In genomic region chr9:114978281-114979111, GRCm38 (mm10) we compare ENCODE assay signal across 8 mouse cellular contexts. TPM values are rescaled to one million over a fixed set of nuclear protein-coding genes. Genes with fewer than 3 reads are reported as not detected.
DNase-seq lines count a peak whose midpoint lies in the region; ATAC-seq and TF ChIP-seq lines count a peak whose summit lies in the region.

TSS of gene Osbpl10 (plus strand) at chr9:114978569.

- intact Hi-C loops in gastrocnemius, adult 2 months (cut with DNase I), result no loop called here

- no peaks in the 10 kb centered on the region for H3K27me3 ChIP-seq in hindbrain, embryonic 15.5 days

- H3K36me3 ChIP-seq in hindbrain, embryonic 15.5 days, result no peaks in the 10 kb centered on the region

- peak within 1 kb of the TSS; percentile 92 for H3K4me3 ChIP-seq in gastrocnemius, adult 2 months
- peak within 1 kb of the TSS; percentile 85 for H3K4me3 ChIP-seq in hindbrain, embryonic 15.5 days

- peak; percentile 90 for DNase-seq in ZHBTc4 (ENCODE audit: low read depth, low spot score)
- peak; percentile 44 to 74 for DNase-seq in cerebellum, postnatal 4 days (ENCODE audit: low spot score in 2 of 2)
- DNase-seq in gastrocnemius, adult 2 months, result peak; percentile 92
- DNase-seq in left cerebral cortex, adult 18-20 months (ENCODE audit: low spot score in 2 of 2), result peak; percentile 84 to 90
- DNase-seq in lung, postnatal 25 days (ENCODE audit: low spot score), result peak; percentile 89
- peak; percentile 91 for DNase-seq in right cerebral cortex, adult 18-20 months
- DNase-seq in yolk sac, embryonic 10.5 days (ENCODE audit: low spot score), result peak; percentile 84

- H3K9ac ChIP-seq in hindbrain, embryonic 15.5 days, result peak within 1 kb of the TSS; percentile 87

- H3K4me1 ChIP-seq in hindbrain, embryonic 15.5 days (replicated peaks), result peaks cover 23% of the 10 kb centered on the region

- peak; percentile 36 for TF ChIP-seq CTCF in gastrocnemius, adult 2 months (IDR thresholded peaks at IDR 0.05)

- under 1% methylated on average over 68 of the region's 86 CpGs for WGBS in hindbrain, embryonic 15.5 days

- peak within 1 kb of the TSS; percentile 94 for H3K4me2 ChIP-seq in hindbrain, embryonic 15.5 days

- H3K9me3 ChIP-seq in hindbrain, embryonic 15.5 days, result no peaks in the 10 kb centered on the region

- peak; percentile 84 for ATAC-seq in hindbrain, embryonic 15.5 days (ENCODE audit: low FRiP score, low read depth)

- H3K27ac ChIP-seq in gastrocnemius, adult 2 months, result peak within 1 kb of the TSS; percentile 82
- H3K27ac ChIP-seq in hindbrain, embryonic 15.5 days (replicated peaks), result peak within 1 kb of the TSS; percentile 85

RNA-seq across cellular contexts. Expression of gene Osbpl10, which starts in this region (rescaled TPM):
- 1 to 10 TPM; 2.0 to 3.7 TPM for total RNA-seq in gastrocnemius, adult 2 months (2021)
- 3.1 and 4.7 TPM in 2 replicates for polyA plus RNA-seq in hindbrain, embryonic 15.5 days (2015; fragmentation: Nextera tagmentation; extraction: Ambion mirVana)
- total RNA-seq in left cerebral cortex, adult 18-20 months (2021), result 10 to 100 TPM; 48.5 to 48.9 TPM

Comparison
In these comparisons a context has a peak if more than half of its experiments do, and no peak if none do; other contexts are left out.
1. Peak in every context shown above with its lines: DNase-seq, ATAC-seq, H3K4me3 ChIP-seq and H3K27ac ChIP-seq.
2. RNA of gene Osbpl10 (total RNA-seq): 48.5 to 48.9 TPM in left cerebral cortex, adult 18-20 months; 2.0 to 3.7 TPM in gastrocnemius, adult 2 months; every median in the first group is over 10 times any median in the second.